Mouse (Mus musculus): Measurements from ENCODE around the gene Tnr. TPM values are rescaled to one million over a fixed set of nuclear protein-coding genes. Genes with fewer than 3 reads are reported as not detected.
A peak's percentile ranks its signal among the peaks of the same experiment; 100 is the strongest.

Gene Tnr
- polyA plus RNA-seq, 1 experiment from 2014 or later, result not detected

- no peaks in the 10 kb centered on the region for H3K4me1 ChIP-seq (ENCODE audit: control insufficient read depth in 2 of 2, insufficient read depth in 2 of 2, low read length in 2 of 2)
- 42% methylated on average over 3 of the region's 3 CpGs for WGBS
- H3K27me3 ChIP-seq (ENCODE audit: control insufficient read depth, insufficient read depth, low read length), result no peaks in the 10 kb centered on the region
- no peak overlapping the region for H3K27ac ChIP-seq (replicated peaks in 1 of 2; ENCODE audit: control insufficient read depth in 1 of 2, insufficient read depth in 1 of 2, low read depth in 2 of 2, low read length in 2 of 2)
- no peaks in the 10 kb centered on the region for H3K36me3 ChIP-seq (ENCODE audit: control insufficient read depth, insufficient read depth, low read length)
- H3K9me3 ChIP-seq (ENCODE audit: control insufficient read depth, low read length), result no peaks in the 10 kb centered on the region
- H3K4me2 ChIP-seq (ENCODE audit: low read length), result no peak overlapping the region
- H3K9ac ChIP-seq (ENCODE audit: low read length), result no peak overlapping the region
- no peak overlapping the region for H3K4me3 ChIP-seq (ENCODE audit: control insufficient read depth in 1 of 2, insufficient read depth in 1 of 2, low read depth in 1 of 2, low read length in 2 of 2)
- ATAC-seq (ENCODE audit: insufficient number of reproducible peaks, insufficient read depth, low FRiP score, low read depth), result no peak
These were observed 54.8 kb downstream of the Tnr start for GRCm38 (mm10) chr1:159578391-159578790.

- Histone ChIP-seq H3K4me2 (ENCODE audit: low read length) (no peak overlapping the region), H3K36me3 (ENCODE audit: control insufficient read depth, insufficient read depth, low read length) (no peaks in the 10 kb centered on the region), H3K9ac (ENCODE audit: low read length) (no peak overlapping the region), H3K27ac (replicated peaks in 1 of 2; ENCODE audit: control insufficient read depth in 1 of 2, insufficient read depth in 1 of 2, low read depth in 2 of 2, low read length in 2 of 2) (no peak overlapping the region), H3K27me3 (ENCODE audit: control insufficient read depth, insufficient read depth, low read length) (no peaks in the 10 kb centered on the region), H3K9me3 (ENCODE audit: control insufficient read depth, low read length) (no peaks in the 10 kb centered on the region), H3K4me1 (ENCODE audit: control insufficient read depth in 2 of 2, insufficient read depth in 2 of 2, low read length in 2 of 2) (no peaks in the 10 kb centered on the region), H3K4me3 (ENCODE audit: control insufficient read depth in 1 of 2, insufficient read depth in 1 of 2, low read depth in 1 of 2, low read length in 2 of 2) (no peak overlapping the region)
- WGBS, result 76% methylated on average over 8 of the region's 8 CpGs
- ATAC-seq (ENCODE audit: insufficient number of reproducible peaks, insufficient read depth, low FRiP score, low read depth), result no peak
These were observed 56.9 kb downstream of the Tnr start for GRCm38 (mm10) chr1:159580335-159580921.

DNA sequence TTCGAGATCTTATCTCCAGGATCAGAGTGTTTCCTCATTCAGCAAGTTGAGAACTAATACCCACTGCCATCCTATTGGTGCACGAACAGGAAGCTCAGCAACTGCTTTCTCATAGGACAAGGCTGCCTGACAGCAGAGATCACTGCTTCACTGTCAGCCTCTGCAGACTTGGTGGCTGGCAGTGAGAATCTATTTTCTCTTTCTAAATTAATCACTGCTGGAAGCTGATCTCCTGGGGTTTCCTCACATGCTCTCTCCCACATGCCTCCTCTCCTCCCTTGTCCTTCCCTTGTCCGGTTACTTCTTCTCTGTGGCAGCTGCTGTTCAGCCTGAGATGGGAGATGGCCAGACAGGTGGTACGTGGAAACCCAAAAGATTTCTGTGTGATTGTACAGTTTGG, 60.3 kb downstream of the Tnr start:
- Histone ChIP-seq H3K4me3 (ENCODE audit: control insufficient read depth in 1 of 2, insufficient read depth in 1 of 2, low read depth in 1 of 2, low read length in 2 of 2) (no peak overlapping the region), H3K36me3 (ENCODE audit: control insufficient read depth, insufficient read depth, low read length) (no peaks in the 10 kb centered on the region), H3K9me3 (ENCODE audit: control insufficient read depth, low read length) (no peaks in the 10 kb centered on the region), H3K27ac (replicated peaks in 1 of 2; ENCODE audit: control insufficient read depth in 1 of 2, insufficient read depth in 1 of 2, low read depth in 2 of 2, low read length in 2 of 2) (no peak overlapping the region), H3K9ac (ENCODE audit: low read length) (no peak overlapping the region), H3K4me1 (ENCODE audit: control insufficient read depth in 2 of 2, insufficient read depth in 2 of 2, low read length in 2 of 2) (no peaks in the 10 kb centered on the region), H3K27me3 (ENCODE audit: control insufficient read depth, insufficient read depth, low read length) (no peaks in the 10 kb centered on the region), H3K4me2 (ENCODE audit: low read length) (no peak overlapping the region)
- ATAC-seq (ENCODE audit: insufficient number of reproducible peaks, insufficient read depth, low FRiP score, low read depth), result no peak
- 63% methylated on average over 4 of the region's 4 CpGs for WGBS

- WGBS, result 69% methylated on average over 2 of the region's 2 CpGs
- no peak overlapping the region for H3K4me2 ChIP-seq (ENCODE audit: low read length)
These were observed 65.2 kb downstream of the Tnr start for GRCm38 (mm10) chr1:159588741-159589140.

DNA sequence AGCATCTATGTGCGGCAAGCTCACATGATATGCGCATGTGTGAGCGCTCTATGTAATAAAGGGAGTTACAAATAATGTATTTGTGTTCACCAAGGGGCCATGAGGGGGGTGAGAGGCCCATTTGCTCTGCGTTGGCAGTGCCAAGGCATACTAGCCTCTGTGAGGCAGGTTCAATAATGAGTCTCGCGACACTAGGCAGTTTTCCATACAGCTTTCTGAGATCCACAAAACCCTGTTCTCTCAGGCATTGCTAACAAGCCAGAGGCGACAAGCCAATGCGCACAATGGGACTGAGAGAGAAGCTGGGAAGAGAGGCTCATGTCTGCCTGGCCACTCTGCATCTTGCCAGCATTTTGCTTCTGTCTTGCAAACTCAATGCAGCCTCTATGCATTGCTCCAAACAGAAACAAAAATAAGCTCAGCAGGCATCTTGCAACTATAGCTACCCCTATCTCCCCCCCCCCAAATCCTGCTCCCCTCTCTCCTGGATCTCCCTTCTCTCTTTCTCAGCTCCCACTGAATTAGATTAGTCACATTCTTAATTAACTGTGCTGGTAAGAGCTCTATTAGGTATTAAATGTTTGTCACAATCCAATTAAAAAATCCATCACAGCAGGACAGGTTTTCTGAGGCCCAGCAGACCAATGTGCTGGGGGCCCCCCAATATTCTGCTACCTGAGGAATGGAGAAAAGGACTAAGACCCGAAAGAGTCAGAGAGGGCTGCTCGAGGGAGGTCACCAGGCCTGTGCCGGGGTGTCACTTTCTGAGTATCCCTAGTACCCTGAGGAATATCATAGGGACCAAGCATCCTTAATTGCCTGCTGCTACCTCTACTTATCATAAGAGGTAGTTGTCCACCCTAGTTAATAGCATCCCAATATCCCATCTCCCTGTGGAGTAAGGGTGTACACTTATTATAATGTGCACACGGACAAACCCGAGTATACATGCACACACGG, 70.8 kb downstream of the Tnr start:
- 85% methylated on average over 14 of the region's 14 CpGs for WGBS
- peak overlapping the region in 1 of 2 experiments; percentile 39; a peak in 1 of 4 replicates for H3K27ac ChIP-seq (replicated peaks in 1 of 2; ENCODE audit: control insufficient read depth in 1 of 2, insufficient read depth in 1 of 2, low read depth in 2 of 2, low read length in 2 of 2)

More at GRCm38 (mm10) chr1:159588741-159589140, 65.2 kb downstream of the Tnr start:
- Histone ChIP-seq H3K27me3 (ENCODE audit: control insufficient read depth, insufficient read depth, low read length) (no peaks in the 10 kb centered on the region), H3K36me3 (ENCODE audit: control insufficient read depth, insufficient read depth, low read length) (no peaks in the 10 kb centered on the region), H3K9ac (ENCODE audit: low read length) (no peak overlapping the region), H3K27ac (replicated peaks in 1 of 2; ENCODE audit: control insufficient read depth in 1 of 2, insufficient read depth in 1 of 2, low read depth in 2 of 2, low read length in 2 of 2) (no peak overlapping the region), H3K4me1 (ENCODE audit: control insufficient read depth in 2 of 2, insufficient read depth in 2 of 2, low read length in 2 of 2) (peaks cover 6 to 8% of the 10 kb centered on the region in 2 experiments; a peak in 3 of 4 replicates), H3K9me3 (ENCODE audit: control insufficient read depth, low read length) (no peaks in the 10 kb centered on the region), H3K4me3 (ENCODE audit: control insufficient read depth in 1 of 2, insufficient read depth in 1 of 2, low read depth in 1 of 2, low read length in 2 of 2) (no peak overlapping the region)
- no peak for ATAC-seq (ENCODE audit: insufficient number of reproducible peaks, insufficient read depth, low FRiP score, low read depth)

GRCm38 (mm10) chr1:159595729-159596128, 72.2 kb downstream of the Tnr start:
- Histone ChIP-seq H3K36me3 (ENCODE audit: control insufficient read depth, insufficient read depth, low read length) (no peaks in the 10 kb centered on the region), H3K4me3 (ENCODE audit: control insufficient read depth in 1 of 2, insufficient read depth in 1 of 2, low read depth in 1 of 2, low read length in 2 of 2) (no peak overlapping the region)

More for the DNA sequence above, 70.8 kb downstream of the Tnr start:
- Histone ChIP-seq H3K4me1 (ENCODE audit: control insufficient read depth in 2 of 2, insufficient read depth in 2 of 2, low read length in 2 of 2) (peaks cover 19 to 25% of the 10 kb centered on the region in 2 experiments), H3K4me2 (ENCODE audit: low read length) (no peak overlapping the region), H3K27me3 (ENCODE audit: control insufficient read depth, insufficient read depth, low read length) (no peaks in the 10 kb centered on the region), H3K36me3 (ENCODE audit: control insufficient read depth, insufficient read depth, low read length) (no peaks in the 10 kb centered on the region), H3K9ac (ENCODE audit: low read length) (no peak overlapping the region), H3K4me3 (ENCODE audit: control insufficient read depth in 1 of 2, insufficient read depth in 1 of 2, low read depth in 1 of 2, low read length in 2 of 2) (no peak overlapping the region), H3K9me3 (ENCODE audit: control insufficient read depth, low read length) (no peaks in the 10 kb centered on the region)
- ATAC-seq (ENCODE audit: insufficient number of reproducible peaks, insufficient read depth, low FRiP score, low read depth), result no peak

GRCm38 (mm10) chr1:159596640-159597039, 73.1 kb downstream of the Tnr start:
- Histone ChIP-seq H3K36me3 (ENCODE audit: control insufficient read depth, insufficient read depth, low read length) (no peaks in the 10 kb centered on the region), H3K9ac (ENCODE audit: low read length) (no peak overlapping the region), H3K27ac (replicated peaks in 1 of 2; ENCODE audit: control insufficient read depth in 1 of 2, insufficient read depth in 1 of 2, low read depth in 2 of 2, low read length in 2 of 2) (peak overlapping the region; percentile 39 to 41; a peak in 3 of 4 replicates), H3K4me2 (ENCODE audit: low read length) (no peak overlapping the region), H3K27me3 (ENCODE audit: control insufficient read depth, insufficient read depth, low read length) (no peaks in the 10 kb centered on the region), H3K9me3 (ENCODE audit: control insufficient read depth, low read length) (no peaks in the 10 kb centered on the region), H3K4me1 (ENCODE audit: control insufficient read depth in 2 of 2, insufficient read depth in 2 of 2, low read length in 2 of 2) (peaks cover 19 to 25% of the 10 kb centered on the region in 2 experiments), H3K4me3 (ENCODE audit: control insufficient read depth in 1 of 2, insufficient read depth in 1 of 2, low read depth in 1 of 2, low read length in 2 of 2) (no peak overlapping the region)
- 3% methylated on average over 2 of the region's 2 CpGs for WGBS
- ATAC-seq (ENCODE audit: insufficient number of reproducible peaks, insufficient read depth, low FRiP score, low read depth), result no peak

More at GRCm38 (mm10) chr1:159595729-159596128, 72.2 kb downstream of the Tnr start:
- Histone ChIP-seq H3K27ac (replicated peaks in 1 of 2; ENCODE audit: control insufficient read depth in 1 of 2, insufficient read depth in 1 of 2, low read depth in 2 of 2, low read length in 2 of 2) (no peak overlapping the region), H3K9ac (ENCODE audit: low read length) (no peak overlapping the region), H3K27me3 (ENCODE audit: control insufficient read depth, insufficient read depth, low read length) (no peaks in the 10 kb centered on the region), H3K9me3 (ENCODE audit: control insufficient read depth, low read length) (no peaks in the 10 kb centered on the region), H3K4me1 (ENCODE audit: control insufficient read depth in 2 of 2, insufficient read depth in 2 of 2, low read length in 2 of 2) (peaks cover 19 to 25% of the 10 kb centered on the region in 2 experiments), H3K4me2 (ENCODE audit: low read length) (no peak overlapping the region)
- no peak for ATAC-seq (ENCODE audit: insufficient number of reproducible peaks, insufficient read depth, low FRiP score, low read depth)
- 67% methylated on average over 3 of the region's 3 CpGs for WGBS
